Mouse (Mus musculus) ovary, postnatal 10 days (tissue): ENCODE data around the gene H2-M10.6.
A peak's percentile ranks its signal among the peaks of the same experiment; 100 is the strongest.
"Not testable (repeated sequence)": the region's sequence is repeated elsewhere in the genome, so short reads cannot be mapped to it uniquely, and the experiment has no call there.

Source experiments
- DNase-seq: peaks from one replicate; pipeline ENCODE4 v3.0.0; 2022; ENCODE audit warnings: low spot score

Gene H2-M10.6

DNA sequence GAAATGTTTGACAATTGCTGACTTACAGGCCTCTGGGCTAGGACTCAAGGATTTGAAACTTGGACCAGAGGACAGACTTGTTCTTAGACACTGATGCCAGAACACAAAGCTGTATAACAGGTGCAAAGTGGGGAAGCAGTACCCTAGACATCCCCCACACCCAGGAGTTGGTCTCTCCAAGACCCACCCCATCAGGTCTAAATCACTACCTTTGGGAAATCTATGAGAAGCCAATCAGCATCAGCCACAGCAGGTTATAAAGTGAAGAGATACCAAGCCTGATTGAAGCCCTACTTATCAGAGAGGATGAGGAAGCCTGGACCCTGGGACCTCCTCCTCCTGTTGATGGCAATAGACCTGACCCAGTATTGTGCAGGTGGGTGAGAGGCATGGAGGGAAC lies at the start of gene H2-M10.6:
Gene H2-M10.6, plus strand, starts transcription at position 301 of the 400 bp plus-strand sequence.
- no peak for DNase-seq

DNA sequence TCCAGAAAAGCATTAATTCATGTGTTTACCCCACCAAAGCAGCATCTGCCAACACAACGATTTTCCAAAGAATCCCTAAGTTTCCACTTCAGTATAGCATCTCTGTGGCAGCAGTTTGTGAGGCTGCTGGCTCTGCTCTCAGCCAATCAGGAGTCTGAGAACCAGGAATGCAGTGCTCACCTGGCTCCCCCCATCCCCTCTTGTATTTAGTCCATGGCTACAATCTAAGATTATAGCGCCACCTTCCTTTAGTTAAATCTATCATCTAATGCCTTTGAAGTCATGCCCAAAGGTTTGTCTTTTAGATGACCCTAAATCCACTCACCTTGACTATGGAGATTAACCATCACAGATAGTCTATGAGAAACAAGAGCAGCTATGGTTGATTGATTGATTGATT lies 48.2 kb upstream of the H2-M10.6 start:
- no peak for DNase-seq

DNA sequence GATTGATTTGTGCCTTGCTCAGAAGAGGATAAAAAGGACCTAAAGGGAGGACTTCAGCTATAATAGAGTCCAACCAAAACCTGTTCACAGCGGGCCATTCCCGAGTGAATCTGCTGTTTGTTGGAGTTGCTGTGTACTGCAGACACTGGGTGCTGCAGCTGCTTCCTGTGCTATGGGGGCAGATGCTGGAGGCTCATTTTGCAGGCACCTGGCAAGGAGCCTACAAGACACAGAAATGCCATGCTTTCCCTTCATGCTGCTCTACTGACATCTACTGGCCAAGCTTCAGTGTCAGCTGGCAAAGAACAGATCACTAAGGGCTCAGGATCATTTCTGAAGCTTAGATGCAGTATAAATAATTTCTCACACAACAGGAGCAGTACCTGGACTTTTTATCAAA lies 47.7 kb upstream of the H2-M10.6 start:
- DNase-seq, result not testable (repeated sequence)

DNA sequence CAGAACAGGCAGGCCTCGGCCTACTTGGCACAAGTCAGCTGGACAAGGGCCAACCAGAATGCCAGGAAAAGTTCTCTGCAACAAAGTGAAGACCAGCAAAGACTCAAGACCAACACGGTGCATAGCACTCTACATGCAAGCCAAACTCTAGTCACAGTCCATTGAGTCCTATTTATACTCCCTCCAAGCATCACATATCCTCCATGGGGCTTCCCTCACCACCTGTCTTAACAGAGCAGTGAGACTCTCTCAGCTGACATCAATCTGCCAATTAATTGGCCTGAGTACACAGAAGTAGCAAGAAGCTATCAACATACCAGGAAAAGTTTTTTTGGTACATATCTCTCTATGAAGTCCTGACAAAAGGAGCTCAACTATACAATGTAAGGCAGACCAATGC lies 46.6 kb upstream of the H2-M10.6 start:
- DNase-seq, result not testable (repeated sequence)

DNA sequence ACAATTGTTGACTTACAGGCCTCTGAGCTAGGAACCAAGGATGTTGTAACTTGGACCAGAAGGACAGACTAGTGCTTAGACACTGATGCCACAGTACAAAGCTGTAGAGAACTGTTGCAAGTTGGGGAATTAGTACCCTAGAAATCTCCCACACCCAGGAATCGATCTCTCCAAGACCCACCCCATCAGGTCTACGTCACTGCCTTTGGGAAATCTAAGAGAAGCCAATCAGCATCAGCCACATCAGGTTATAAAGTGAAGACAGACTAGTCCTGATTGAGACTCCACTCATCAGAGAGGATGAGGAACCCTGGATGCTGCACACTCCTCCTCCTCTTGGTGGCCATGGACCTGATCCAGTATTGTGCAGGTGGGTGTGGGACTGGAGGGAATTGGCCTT lies 39.4 kb upstream of the H2-M10.6 start, which contains the start of gene H2-M10.5:
Gene H2-M10.5, plus strand, starts transcription at position 301 of the 400 bp plus-strand sequence.
- DNase-seq, result not testable (repeated sequence)

DNA sequence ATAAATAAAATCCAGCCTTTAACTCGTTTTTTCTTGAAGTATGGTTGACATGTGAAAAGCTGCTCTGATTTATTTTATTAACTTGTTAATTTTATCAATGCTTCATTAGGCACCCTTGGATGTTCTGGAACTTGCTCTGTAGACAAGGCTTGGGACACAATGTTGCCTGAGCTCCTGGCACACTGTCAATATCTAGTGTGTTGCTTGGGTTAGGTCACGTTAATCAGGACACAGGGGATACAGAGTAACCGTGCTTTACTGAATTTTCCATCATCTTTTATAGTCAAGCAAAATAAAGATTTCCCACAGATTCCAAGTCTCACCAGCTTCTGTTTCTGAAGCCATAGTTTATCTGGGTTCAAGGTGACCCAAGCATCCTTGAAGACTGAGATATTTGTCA lies 30.4 kb upstream of the H2-M10.6 start:
- no peak for DNase-seq

DNA sequence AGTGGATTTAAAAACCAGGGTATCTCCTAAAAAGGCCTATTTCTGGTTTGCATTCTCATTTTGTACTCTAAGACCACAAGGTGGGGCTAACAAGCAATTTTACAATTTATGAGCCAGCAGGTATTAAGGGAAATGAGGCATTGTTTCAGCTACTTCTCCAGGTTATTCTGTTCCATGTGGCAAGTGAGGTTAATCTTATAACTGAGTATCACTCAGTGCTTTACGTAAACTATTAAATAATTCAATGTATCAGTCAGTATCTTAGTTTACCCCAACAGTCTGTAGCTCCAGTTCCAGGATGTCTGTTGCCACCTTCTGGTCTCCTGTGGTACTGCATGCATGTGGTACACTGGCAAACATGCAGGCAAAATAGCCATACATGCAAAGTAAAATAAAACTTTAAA lies 25.5 kb upstream of the H2-M10.6 start:
- not testable (repeated sequence) for DNase-seq

DNA sequence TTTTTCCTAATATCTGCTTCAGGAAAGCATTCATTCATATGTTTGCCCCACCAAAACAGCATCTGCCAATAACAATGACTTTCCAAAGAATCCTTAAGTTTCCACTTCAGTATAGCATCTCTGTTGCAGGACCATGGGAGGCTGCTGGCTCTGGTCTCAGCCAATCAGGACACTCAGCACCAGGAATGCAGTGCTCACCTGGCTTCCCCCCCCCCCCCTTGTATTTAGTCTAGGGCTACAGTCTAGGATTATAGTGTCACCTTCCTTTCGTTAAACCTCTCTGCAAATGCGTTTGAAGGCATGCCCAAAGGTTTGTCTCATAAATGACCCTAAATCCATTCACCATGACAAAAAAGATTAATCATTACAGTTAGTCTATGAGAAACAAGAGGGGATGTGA lies 23.6 kb upstream of the H2-M10.6 start:
- no peak for DNase-seq

DNA sequence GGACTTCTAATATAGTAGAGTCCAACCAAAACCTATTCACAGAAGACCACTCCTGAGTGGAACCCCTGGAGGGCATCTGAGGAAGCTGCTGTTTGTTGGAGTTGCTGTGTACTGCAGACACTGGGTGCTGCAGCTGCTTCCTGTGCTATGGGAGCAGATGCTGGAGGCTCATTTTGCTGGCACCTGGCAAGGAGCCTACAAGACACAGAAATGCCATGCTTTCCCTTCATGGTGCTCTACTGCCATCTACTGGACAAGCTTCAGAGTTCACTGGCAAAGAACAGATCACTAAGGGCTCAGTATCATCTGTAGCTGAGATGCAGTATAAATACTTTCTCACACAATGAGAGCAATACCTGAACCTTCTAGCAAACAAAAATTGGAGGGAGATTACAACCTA lies 23.2 kb upstream of the H2-M10.6 start:
- not testable (repeated sequence) for DNase-seq

DNA sequence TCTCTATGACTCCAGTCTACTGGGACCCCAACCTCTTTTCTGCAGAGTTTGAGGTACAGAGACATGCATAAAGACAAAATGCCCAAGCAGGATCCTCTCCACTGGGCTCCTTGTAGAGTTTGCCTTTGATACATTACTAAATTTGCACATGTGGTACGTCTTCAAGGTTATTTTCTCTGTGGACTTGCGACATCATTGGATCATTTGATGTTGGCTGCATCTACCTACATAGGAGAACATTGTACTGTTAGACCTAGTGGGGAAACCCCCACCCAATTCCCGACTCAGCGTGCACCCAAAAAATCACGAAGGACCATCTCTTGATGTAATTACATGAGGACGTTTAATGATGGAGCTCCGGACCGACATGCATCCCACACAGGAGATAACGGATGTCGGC lies 12.5 kb upstream of the H2-M10.6 start:
- DNase-seq, result no peak

DNA sequence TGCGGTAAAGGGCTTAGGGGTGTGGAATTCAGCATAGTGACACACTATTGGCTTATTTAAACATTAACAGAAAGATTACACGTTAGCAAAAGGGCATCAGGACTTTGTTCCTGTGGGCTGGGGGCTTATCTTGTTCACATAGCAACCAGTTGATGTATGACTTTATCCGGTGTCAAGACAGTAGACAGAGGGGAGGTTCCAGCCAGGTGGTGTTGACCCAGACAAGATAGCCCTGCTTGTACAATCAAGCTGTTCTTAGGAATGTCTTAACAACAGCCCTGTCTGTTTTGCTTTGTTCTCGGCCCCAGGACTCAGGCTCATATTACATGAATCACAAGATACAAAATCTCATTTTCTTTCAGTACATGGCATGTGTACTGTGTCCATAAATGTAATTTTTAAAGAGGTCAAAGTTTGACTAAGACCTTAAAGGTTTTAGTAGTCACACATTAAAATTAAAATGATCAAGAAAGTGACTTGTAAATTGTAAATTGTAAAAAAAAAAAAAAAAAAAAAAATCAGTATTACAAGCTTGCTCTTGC lies 12.0 kb upstream of the H2-M10.6 start:
- not testable (repeated sequence) for DNase-seq

DNA sequence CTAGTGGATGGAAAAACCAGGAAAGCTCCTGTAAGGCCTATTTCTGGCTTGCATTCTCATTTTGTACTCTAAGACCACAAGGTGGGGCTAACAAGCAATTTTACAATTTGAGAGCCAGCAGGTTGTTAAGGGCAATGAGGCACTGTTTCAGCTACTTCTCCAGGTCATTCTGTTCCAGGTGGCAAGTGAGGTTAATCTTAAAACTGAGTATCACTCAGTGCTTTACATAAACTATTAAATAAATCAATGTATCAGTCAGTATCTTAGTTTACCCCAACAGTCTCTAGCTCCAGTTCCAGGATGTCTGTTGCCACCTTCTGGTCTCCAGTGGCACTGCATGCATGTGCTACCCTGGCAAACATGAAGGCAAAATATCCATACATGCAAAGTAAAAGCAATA lies 12.0 kb downstream of the H2-M10.6 start:
- no peak for DNase-seq

DNA sequence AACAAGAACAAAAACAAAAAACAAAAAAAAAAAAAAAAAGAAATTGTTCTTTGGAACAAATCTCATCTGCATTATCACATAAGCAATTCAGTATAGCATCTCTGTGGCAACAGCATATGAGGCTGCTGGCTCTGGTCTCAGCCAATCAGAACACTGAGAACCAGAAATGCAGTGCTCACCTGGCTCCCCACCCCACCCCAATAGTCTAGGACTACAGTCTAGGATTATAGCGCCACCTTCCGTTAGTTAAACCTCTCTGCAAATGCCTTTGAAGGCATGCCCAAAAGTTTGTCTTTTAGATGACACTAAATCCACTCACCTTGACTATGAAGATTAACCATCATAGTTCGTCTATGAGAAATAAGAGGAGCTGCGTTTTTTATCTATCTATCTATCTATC lies 13.6 kb downstream of the H2-M10.6 start:
- DNase-seq, result no peak

DNA sequence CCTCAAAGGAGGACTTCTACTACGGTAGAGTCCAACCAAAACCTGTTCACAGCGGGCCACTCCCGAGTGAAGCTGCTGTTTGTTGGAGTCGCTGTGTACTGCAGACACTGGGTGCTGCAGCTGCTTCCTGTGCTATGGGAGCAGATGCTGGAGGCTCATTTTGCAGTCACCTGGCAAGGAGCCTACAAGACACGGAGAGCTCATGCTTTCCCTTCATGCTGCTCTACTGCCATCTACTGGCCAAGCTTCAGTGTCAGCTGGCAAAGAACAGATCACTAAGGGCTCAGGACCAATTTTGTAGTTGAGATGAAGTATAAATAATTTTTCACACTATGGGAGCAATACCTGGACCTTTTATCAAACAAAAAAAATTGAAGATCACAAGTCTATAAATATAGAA lies 14.0 kb downstream of the H2-M10.6 start:
- DNase-seq, result peak; percentile 49

DNA sequence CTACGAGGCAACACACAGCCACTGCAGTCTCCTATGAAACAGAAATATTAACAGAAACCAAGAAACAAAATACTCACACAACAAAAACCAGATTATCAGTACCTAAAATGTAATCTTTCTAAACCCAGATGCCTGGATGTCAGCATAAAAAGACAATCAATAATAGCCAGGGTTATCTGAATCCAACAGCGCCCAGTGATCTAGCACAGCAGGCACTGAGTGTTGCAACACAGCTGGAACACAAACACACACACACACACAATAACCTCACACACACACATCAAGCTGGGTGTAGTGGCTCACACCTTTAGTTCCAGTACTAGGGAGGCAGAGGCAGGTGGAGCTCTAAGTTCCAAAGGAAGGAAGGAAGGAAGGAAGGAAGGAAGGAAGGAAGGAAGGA lies 16.5 kb downstream of the H2-M10.6 start:
- DNase-seq, result no peak

DNA sequence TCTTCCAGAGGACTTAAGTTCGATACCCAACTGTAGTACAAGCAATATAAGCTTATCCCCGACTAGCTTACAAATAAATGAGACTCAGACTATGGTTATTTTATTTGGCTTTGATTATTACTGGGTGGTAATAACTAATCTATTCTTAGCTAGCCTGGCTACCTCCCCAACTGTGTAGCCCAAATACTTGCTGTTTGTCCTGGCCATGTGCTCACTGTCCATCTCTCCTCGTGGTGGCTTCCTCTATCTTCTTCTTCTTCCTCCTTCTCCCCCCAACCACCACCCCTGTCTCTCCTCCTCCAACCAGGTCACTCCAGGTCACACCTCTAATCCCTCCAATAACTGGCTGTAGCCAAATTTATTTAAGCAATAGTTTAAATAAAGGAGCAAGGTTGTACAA lies 18.5 kb downstream of the H2-M10.6 start:
- DNase-seq, result no peak

DNA sequence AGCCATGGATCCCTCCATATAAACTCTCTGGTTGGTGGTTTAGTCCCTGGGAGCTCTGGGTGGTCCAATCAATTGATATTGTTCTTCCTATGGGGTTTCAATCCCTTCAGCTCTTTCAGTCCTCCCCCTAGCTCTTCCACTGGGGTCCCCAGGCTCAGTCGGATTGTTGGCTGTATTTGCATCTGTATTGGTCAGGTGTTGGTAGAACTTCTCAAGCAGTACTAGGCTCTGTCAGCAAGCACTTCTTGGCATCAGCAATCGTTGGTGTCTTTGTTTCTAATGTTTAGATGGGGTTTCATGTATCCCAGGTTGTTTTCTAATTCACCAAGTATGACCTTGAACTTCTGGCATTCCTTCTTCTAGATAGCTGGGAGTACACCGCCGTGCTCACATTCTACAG lies 20.7 kb downstream of the H2-M10.6 start:
- no peak for DNase-seq

DNA sequence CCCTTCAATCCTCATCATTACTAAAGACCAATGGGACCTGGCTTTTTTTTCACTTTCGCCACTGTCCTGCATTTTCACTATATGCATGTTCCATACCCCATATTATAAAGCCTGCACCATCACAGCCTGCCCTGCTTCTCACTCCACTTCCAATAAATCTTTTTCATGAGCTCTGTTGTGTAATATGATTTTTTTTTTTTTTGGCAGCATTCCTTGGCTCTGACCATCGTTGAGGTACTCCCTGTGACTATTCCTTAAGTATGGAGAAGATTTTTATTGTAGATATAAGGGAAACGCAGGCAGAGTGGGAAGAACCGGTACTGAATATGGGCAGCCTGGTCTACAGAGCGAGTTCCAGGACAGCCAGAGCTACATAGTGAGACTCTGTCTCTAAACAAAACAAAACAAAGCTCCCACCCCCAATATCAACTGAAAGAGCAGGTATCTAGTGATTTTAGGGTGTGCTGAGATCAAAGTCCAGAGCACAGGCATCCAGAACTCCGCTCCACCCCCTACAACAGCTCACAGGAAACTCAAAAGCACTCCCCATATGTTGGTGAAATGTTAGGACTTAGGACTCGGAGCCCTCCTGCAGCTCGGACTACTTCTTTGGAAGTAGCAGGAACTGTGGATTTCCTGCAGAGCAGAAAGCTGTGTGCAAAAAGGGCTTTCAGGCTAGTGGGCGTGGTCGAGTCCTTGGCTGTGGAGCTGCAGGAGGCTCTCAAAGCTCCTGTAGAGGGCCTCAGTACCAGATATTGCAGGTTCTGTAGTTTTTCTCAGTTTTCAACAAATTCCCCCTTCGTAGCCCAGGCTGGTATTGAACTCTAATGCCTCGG lies 23.8 kb downstream of the H2-M10.6 start:
- no peak for DNase-seq

DNA sequence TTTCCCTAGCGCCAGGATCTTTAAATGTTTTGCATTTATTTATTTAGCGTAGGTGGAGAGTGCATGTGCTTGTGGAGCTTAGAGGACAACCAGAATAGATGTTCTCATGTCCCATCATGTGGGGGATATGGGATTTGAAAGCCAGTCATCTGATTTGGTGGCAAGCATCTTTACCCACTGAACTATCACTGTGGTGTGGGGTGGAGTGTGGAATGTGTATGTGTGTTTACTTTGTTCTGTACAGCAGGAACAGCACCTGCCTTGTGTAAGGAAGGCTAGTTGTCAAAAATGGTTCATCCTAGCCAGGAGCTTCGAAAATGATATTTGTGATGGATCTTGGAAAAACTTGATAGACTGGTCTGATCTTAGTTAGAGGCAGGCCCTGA lies 24.4 kb downstream of the H2-M10.6 start:
- DNase-seq, result no peak

DNA sequence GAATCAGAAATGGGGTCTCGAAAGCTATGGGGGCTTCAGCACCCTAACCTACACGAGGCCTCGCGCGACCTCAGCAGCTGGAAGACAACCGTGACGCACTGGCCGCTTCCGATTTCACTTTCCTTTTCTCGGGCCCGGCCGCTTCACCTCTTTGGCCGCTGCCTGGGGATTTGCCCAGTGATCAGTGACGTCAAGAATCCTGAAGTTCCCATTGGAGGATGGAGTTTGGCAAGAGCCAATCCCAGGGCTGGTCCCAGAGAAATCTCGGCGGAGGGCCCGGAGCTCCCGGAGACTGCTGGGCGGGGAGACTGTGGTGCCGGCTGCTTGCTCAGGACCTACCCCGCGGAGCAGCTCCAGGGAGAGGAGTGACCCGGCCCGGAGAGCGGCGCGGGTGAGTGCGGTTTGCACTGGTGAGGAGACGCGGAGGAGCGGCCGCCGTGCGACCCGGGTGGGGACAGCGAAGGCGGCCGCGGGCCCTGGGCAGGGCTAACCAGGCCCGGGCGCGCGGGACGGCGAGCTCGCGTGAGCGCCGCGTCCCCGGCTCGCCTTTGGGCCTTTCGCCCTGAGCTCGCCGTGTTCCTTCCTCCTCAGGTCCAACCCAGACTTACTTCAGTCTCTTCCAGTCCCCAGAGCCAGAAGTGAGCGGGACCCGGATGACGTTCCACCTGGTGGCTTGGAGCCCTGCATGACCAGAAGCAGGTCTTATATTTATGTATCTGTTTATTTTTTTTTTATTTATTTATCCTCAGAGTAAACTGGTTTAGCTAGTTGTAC lies 25.1 kb downstream of the H2-M10.6 start, which contains the start of gene Trim26:
Gene Trim26, plus strand, starts transcription at position 261 of the 774 bp plus-strand sequence.
- DNase-seq, result peak; percentile 98

DNA sequence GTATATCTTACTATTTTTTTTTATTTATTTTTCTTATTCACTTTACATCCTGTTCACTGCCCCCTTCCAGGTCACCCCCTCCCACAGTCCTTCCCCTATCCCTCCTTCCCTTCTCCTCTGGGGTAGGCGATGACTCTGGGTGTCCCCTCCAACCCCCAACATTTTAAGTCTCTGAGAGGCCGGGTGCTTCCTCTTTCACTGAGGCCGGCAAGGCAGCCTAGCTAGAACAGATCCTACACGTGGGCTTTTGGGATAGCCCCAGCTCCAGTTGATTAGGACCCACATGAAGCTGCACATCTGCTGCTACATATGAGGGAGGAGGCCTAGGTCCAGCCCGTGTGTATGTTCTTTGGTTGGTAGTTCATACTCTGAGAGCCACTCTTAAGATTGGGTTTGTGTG lies 27.0 kb downstream of the H2-M10.6 start:
- no peak for DNase-seq

DNA sequence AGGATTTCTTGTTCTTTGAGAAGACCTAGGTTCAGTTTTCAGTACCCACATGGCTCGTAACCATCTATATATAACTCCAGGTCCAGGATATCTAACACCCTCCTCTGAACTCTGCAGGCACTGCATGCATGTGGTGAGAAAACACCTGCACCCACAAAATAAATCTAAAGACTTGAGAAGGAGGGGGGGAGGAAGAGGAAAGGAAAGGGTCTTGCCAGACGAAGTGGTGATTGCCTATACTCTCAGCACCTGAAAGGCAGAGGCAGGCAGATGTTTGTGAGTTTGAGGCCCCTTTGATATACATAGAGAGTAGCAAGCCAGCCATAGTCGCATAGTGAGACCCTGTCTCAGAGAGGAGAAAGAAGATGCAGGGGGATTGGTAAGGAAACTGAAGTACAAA lies 28.0 kb downstream of the H2-M10.6 start:
- DNase-seq, result no peak

DNA sequence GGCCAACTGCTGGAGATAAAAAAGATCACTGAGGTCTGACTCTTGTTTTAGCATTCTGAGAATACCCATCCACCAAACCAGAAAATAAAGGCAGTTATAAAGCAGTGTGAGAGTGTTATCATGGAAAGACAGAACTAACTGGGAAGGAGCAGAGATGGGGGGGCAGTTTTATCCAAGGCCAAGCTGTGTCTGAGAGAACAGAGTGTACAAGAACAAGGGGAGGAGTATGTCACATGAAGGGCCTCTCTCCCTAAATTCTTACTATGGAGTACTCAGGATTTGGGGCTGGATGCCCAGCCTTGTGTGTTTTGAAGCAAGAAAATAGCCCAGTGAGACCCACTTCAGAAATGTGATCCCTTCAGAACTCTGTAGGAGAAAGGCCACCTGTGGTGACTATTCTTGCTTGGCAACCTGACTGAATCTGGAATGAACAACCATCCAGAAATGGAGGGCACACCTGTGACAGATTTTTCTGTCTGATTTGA lies 29.0 kb downstream of the H2-M10.6 start:
- no peak for DNase-seq
